Mouse (Mus musculus) gastrocnemius, postnatal 10 days (tissue): ENCODE measurements around the gene Sdk1. TPM values are rescaled to one million over a fixed set of nuclear protein-coding genes. Genes with fewer than 3 reads are reported as not detected.

Source experiments
- DNase-seq: peaks from one replicate; pipeline ENCODE4 v3.0.0; 2021; ENCODE audit warnings: mixed read lengths
- total RNA-seq, 2 experiments: library from RNA; stranded (reverse); gene quantifications; 2 replicates each; pipeline ENCODE4 v1.2.3; 2021

Sdk1 gene
- total RNA-seq, 2 experiments from 2014 or later: 5.1 to 5.8 TPM

- DNase-seq: no peak
Observed at GRCm38 (mm10) chr5:141899751-141900150, 658.5 kb downstream of the Sdk1 start.

GRCm38 (mm10) chr5:141902544-141903250, 661.4 kb downstream of the Sdk1 start:
- no peak for DNase-seq

GRCm38 (mm10) chr5:141910444-141910843, 669.2 kb downstream of the Sdk1 start:
- no peak for DNase-seq

GRCm38 (mm10) chr5:141910886-141911285, 669.6 kb downstream of the Sdk1 start:
- DNase-seq: no peak

GRCm38 (mm10) chr5:141912881-141913280, 671.6 kb downstream of the Sdk1 start:
- no peak for DNase-seq

GRCm38 (mm10) chr5:141916954-141917353, 675.7 kb downstream of the Sdk1 start:
- no peak for DNase-seq

- DNase-seq: no peak
Observed at GRCm38 (mm10) chr5:141939000-141939399, 697.7 kb downstream of the Sdk1 start.

- no peak for DNase-seq
Observed at GRCm38 (mm10) chr5:141940636-141941035, 699.3 kb downstream of the Sdk1 start.

- DNase-seq: no peak
Observed at GRCm38 (mm10) chr5:141950791-141951190, 709.5 kb downstream of the Sdk1 start.

- no peak for DNase-seq
Observed at GRCm38 (mm10) chr5:141952270-141952669, 711.0 kb downstream of the Sdk1 start.

GRCm38 (mm10) chr5:141952708-141953490, 711.6 kb downstream of the Sdk1 start:
- DNase-seq: no peak

GRCm38 (mm10) chr5:141971071-141971470, 729.8 kb downstream of the Sdk1 start:
- DNase-seq: no peak

GRCm38 (mm10) chr5:141979511-141979910, 738.2 kb downstream of the Sdk1 start:
- DNase-seq: no peak

- no peak for DNase-seq
Observed at GRCm38 (mm10) chr5:141980746-141981145, 739.5 kb downstream of the Sdk1 start.

- DNase-seq: no peak
Observed at GRCm38 (mm10) chr5:141984322-141984721, 743.0 kb downstream of the Sdk1 start.

- peak; percentile 84 for DNase-seq
Observed at GRCm38 (mm10) chr5:141985003-141985402, 743.7 kb downstream of the Sdk1 start.

- DNase-seq: no peak
Observed at GRCm38 (mm10) chr5:141985551-141985950, 744.3 kb downstream of the Sdk1 start.

GRCm38 (mm10) chr5:141987287-141987799, 746.1 kb downstream of the Sdk1 start:
- DNase-seq: no peak

GRCm38 (mm10) chr5:141988685-141989084, 747.4 kb downstream of the Sdk1 start:
- DNase-seq: no peak

- DNase-seq: no peak
Observed at GRCm38 (mm10) chr5:141994192-141994591, 752.9 kb downstream of the Sdk1 start.

- no peak for DNase-seq
Observed at GRCm38 (mm10) chr5:142000247-142000646, 759.0 kb downstream of the Sdk1 start.

GRCm38 (mm10) chr5:142001131-142001530, 759.8 kb downstream of the Sdk1 start:
- DNase-seq: no peak

- no peak for DNase-seq
Observed at GRCm38 (mm10) chr5:142001973-142002372, 760.7 kb downstream of the Sdk1 start.
